Comparison of ENCODE assay signal across 50 mouse cellular contexts in genomic region chr5:146564259-146564658, GRCm38 (mm10). TPM values are rescaled to one million over a fixed set of nuclear protein-coding genes. Genes with fewer than 3 reads are reported as not detected.
"Had no signal": no experiment of that assay in that cellular context is flagged by ENCODE, and none has a peak within 500 bp of the region (broad histone marks: within the 10 kb centered on the region; RNA-seq: fewer than 3 reads in every experiment).

No protein-coding gene starts in this region.

- H3K9me3 ChIP-seq: heart, embryonic 10.5 days; hindbrain, embryonic 10.5 days; hindbrain, embryonic 12.5 days; hindbrain, embryonic 13.5 days; hindbrain, embryonic 15.5 days; intestine, embryonic 15.5 days; kidney, embryonic 15.5 days had no signal

- H3K4me1 ChIP-seq: heart, embryonic 10.5 days; heart, embryonic 12.5 days; heart, embryonic 13.5 days; heart, embryonic 15.5 days; hindbrain, embryonic 10.5 days; hindbrain, embryonic 12.5 days; hindbrain, embryonic 13.5 days; hindbrain, embryonic 15.5 days; intestine, embryonic 15.5 days; kidney, embryonic 15.5 days had no signal

- DNase-seq: heart, postnatal 10 days; heart, postnatal 14 days; heart, postnatal 36 days; heart, postnatal 4 days; kidney, adult 11 months; kidney, adult 18-20 months; kidney, adult 2 months; kidney, adult 8-10 months; kidney, adult 9 months; kidney, postnatal 10 days; kidney, postnatal 14 days; kidney, postnatal 25 days; kidney, postnatal 36 days; kidney, postnatal 4 days; layer of hippocampus, adult 9-11 months had no signal

- H3K36me3 ChIP-seq: heart, embryonic 10.5 days; heart, embryonic 12.5 days; heart, embryonic 13.5 days; heart, embryonic 15.5 days; hindbrain, embryonic 10.5 days; hindbrain, embryonic 12.5 days; hindbrain, embryonic 13.5 days; hindbrain, embryonic 15.5 days; intestine, embryonic 15.5 days; kidney, embryonic 15.5 days had no signal

- H3K27me3 ChIP-seq: heart, embryonic 12.5 days; heart, embryonic 13.5 days; heart, embryonic 15.5 days; hindbrain, embryonic 12.5 days; hindbrain, embryonic 13.5 days; hindbrain, embryonic 15.5 days; intestine, embryonic 15.5 days; kidney, embryonic 15.5 days had no signal

- H3K4me3 ChIP-seq: heart, embryonic 10.5 days; heart, embryonic 12.5 days; heart, embryonic 13.5 days; heart, embryonic 15.5 days; hindbrain, embryonic 10.5 days; hindbrain, embryonic 12.5 days; hindbrain, embryonic 13.5 days; hindbrain, embryonic 15.5 days; intestine, embryonic 15.5 days; kidney, embryonic 15.5 days had no signal

- H3K27ac ChIP-seq: heart, embryonic 10.5 days; heart, embryonic 13.5 days; heart, embryonic 15.5 days; hindbrain, embryonic 10.5 days; hindbrain, embryonic 12.5 days; hindbrain, embryonic 13.5 days; hindbrain, embryonic 14.5 days; hindbrain, embryonic 15.5 days; hindbrain, postnatal 0 days; intestine, embryonic 15.5 days; kidney, embryonic 15.5 days; kidney, postnatal 0 days had no signal

- H3K4me2 ChIP-seq: heart, embryonic 11.5 days; heart, embryonic 12.5 days; heart, embryonic 13.5 days; heart, embryonic 15.5 days; hindbrain, embryonic 12.5 days; hindbrain, embryonic 13.5 days; hindbrain, embryonic 14.5 days; hindbrain, embryonic 15.5 days; intestine, embryonic 15.5 days; kidney, embryonic 15.5 days had no signal

- H3K9ac ChIP-seq: heart, embryonic 12.5 days; heart, embryonic 13.5 days; heart, embryonic 15.5 days; hindbrain, embryonic 12.5 days; hindbrain, embryonic 13.5 days; hindbrain, embryonic 14.5 days; hindbrain, embryonic 15.5 days; intestine, embryonic 15.5 days; kidney, embryonic 15.5 days had no signal

RNA-seq across cellular contexts. Expression of gene Gm3415, which starts 8.3 kb away (rescaled TPM):
- total RNA-seq: heart, adult 8-10 months; heart, postnatal 10 days; heart, postnatal 14 days; heart, postnatal 25 days; heart, postnatal 36 days; heart, postnatal 4 days; hematopoietic stem cell, adult 5-6 weeks; hindbrain, postnatal 0 days; layer of hippocampus, adult 18-20 months; layer of hippocampus, adult 8-10 months; layer of hippocampus, postnatal 10 days; layer of hippocampus, postnatal 14 days; layer of hippocampus, postnatal 25 days; left cerebral cortex, adult 18-20 months had no signal
- polyA plus RNA-seq: heart, embryonic 10.5 days; heart, embryonic 11.5 days; heart, embryonic 12.5 days; heart, embryonic 13.5 days; heart, embryonic 14.5 days; heart, embryonic 15.5 days; heart, embryonic 16.5 days; heart, postnatal 0 days; hindbrain, embryonic 10.5 days; hindbrain, embryonic 11.5 days; hindbrain, embryonic 12.5 days; hindbrain, embryonic 13.5 days; hindbrain, embryonic 14.5 days; hindbrain, embryonic 15.5 days; hindbrain, embryonic 16.5 days; hindbrain, postnatal 0 days; inflammation-experienced regulatory T-cells, adult 6 months; intestine, embryonic 14.5 days; intestine, embryonic 15.5 days; intestine, embryonic 16.5 days; intestine, postnatal 0 days; kidney, adult 2 months; kidney, embryonic 14.5 days; kidney, embryonic 15.5 days; kidney, embryonic 16.5 days; kidney, postnatal 0 days; large intestine, adult 2 months had no signal

RNA-seq across cellular contexts. Expression of gene Gpr12, which starts 20.8 kb away (rescaled TPM):
- total RNA-seq: heart, adult 8-10 months; heart, postnatal 10 days; heart, postnatal 14 days; heart, postnatal 36 days; heart, postnatal 4 days; hematopoietic stem cell, adult 5-6 weeks had no signal
- polyA plus RNA-seq: heart, embryonic 11.5 days; heart, embryonic 12.5 days; heart, embryonic 13.5 days; heart, embryonic 14.5 days; heart, embryonic 15.5 days; heart, embryonic 16.5 days; heart, postnatal 0 days; hindbrain, embryonic 10.5 days; inflammation-experienced regulatory T-cells, adult 6 months; intestine, embryonic 15.5 days; intestine, embryonic 16.5 days; intestine, postnatal 0 days; large intestine, adult 2 months had no signal

RNA-seq across cellular contexts. Expression of gene Gm3409, which starts 26.8 kb away (rescaled TPM):
- total RNA-seq: heart, adult 8-10 months; heart, postnatal 10 days; heart, postnatal 14 days; heart, postnatal 25 days; heart, postnatal 36 days; heart, postnatal 4 days; hematopoietic stem cell, adult 5-6 weeks; hindbrain, postnatal 0 days; layer of hippocampus, adult 18-20 months; layer of hippocampus, adult 8-10 months; layer of hippocampus, postnatal 10 days; layer of hippocampus, postnatal 14 days; layer of hippocampus, postnatal 25 days; left cerebral cortex, adult 18-20 months had no signal
- polyA plus RNA-seq: heart, embryonic 10.5 days; heart, embryonic 11.5 days; heart, embryonic 12.5 days; heart, embryonic 13.5 days; heart, embryonic 14.5 days; heart, embryonic 15.5 days; heart, embryonic 16.5 days; heart, postnatal 0 days; hindbrain, embryonic 10.5 days; hindbrain, embryonic 11.5 days; hindbrain, embryonic 12.5 days; hindbrain, embryonic 13.5 days; hindbrain, embryonic 14.5 days; hindbrain, embryonic 15.5 days; hindbrain, embryonic 16.5 days; hindbrain, postnatal 0 days; inflammation-experienced regulatory T-cells, adult 6 months; intestine, embryonic 14.5 days; intestine, embryonic 15.5 days; intestine, embryonic 16.5 days; intestine, postnatal 0 days; kidney, adult 2 months; kidney, embryonic 14.5 days; kidney, embryonic 15.5 days; kidney, embryonic 16.5 days; kidney, postnatal 0 days; large intestine, adult 2 months had no signal

RNA-seq across cellular contexts. Expression of gene Gm3404, which starts 38.7 kb away (rescaled TPM):
- total RNA-seq: heart, adult 8-10 months; heart, postnatal 10 days; heart, postnatal 14 days; heart, postnatal 25 days; heart, postnatal 36 days; heart, postnatal 4 days; hematopoietic stem cell, adult 5-6 weeks; hindbrain, postnatal 0 days; layer of hippocampus, adult 18-20 months; layer of hippocampus, adult 8-10 months; layer of hippocampus, postnatal 10 days; layer of hippocampus, postnatal 14 days; layer of hippocampus, postnatal 25 days; left cerebral cortex, adult 18-20 months had no signal
- polyA plus RNA-seq: heart, embryonic 10.5 days; heart, embryonic 11.5 days; heart, embryonic 12.5 days; heart, embryonic 13.5 days; heart, embryonic 14.5 days; heart, embryonic 15.5 days; heart, embryonic 16.5 days; heart, postnatal 0 days; hindbrain, embryonic 10.5 days; hindbrain, embryonic 11.5 days; hindbrain, embryonic 12.5 days; hindbrain, embryonic 13.5 days; hindbrain, embryonic 14.5 days; hindbrain, embryonic 15.5 days; hindbrain, embryonic 16.5 days; hindbrain, postnatal 0 days; inflammation-experienced regulatory T-cells, adult 6 months; intestine, embryonic 14.5 days; intestine, embryonic 15.5 days; intestine, embryonic 16.5 days; intestine, postnatal 0 days; kidney, adult 2 months; kidney, embryonic 14.5 days; kidney, embryonic 15.5 days; kidney, embryonic 16.5 days; kidney, postnatal 0 days; large intestine, adult 2 months had no signal

RNA-seq across cellular contexts. Expression of gene Gm3402, which starts 50.3 kb away (rescaled TPM):
- total RNA-seq: heart, adult 8-10 months; heart, postnatal 10 days; heart, postnatal 14 days; heart, postnatal 25 days; heart, postnatal 36 days; heart, postnatal 4 days; hematopoietic stem cell, adult 5-6 weeks; hindbrain, postnatal 0 days; layer of hippocampus, adult 18-20 months; layer of hippocampus, adult 8-10 months; layer of hippocampus, postnatal 10 days; layer of hippocampus, postnatal 14 days; layer of hippocampus, postnatal 25 days; left cerebral cortex, adult 18-20 months had no signal
- polyA plus RNA-seq: heart, embryonic 10.5 days; heart, embryonic 11.5 days; heart, embryonic 12.5 days; heart, embryonic 13.5 days; heart, embryonic 14.5 days; heart, embryonic 15.5 days; heart, embryonic 16.5 days; heart, postnatal 0 days; hindbrain, embryonic 10.5 days; hindbrain, embryonic 11.5 days; hindbrain, embryonic 12.5 days; hindbrain, embryonic 13.5 days; hindbrain, embryonic 14.5 days; hindbrain, embryonic 15.5 days; hindbrain, embryonic 16.5 days; hindbrain, postnatal 0 days; inflammation-experienced regulatory T-cells, adult 6 months; intestine, embryonic 14.5 days; intestine, embryonic 15.5 days; intestine, embryonic 16.5 days; intestine, postnatal 0 days; kidney, adult 2 months; kidney, embryonic 14.5 days; kidney, embryonic 15.5 days; kidney, embryonic 16.5 days; kidney, postnatal 0 days; large intestine, adult 2 months had no signal
